Mouse (Mus musculus) c-Kit-positive CD71-positive TER-119-negative erythroid progenitor cells, embryonic 14.5 days (primary cell): ENCODE measurements around the gene Gm49358.

ENCODE experiments used
- DNase-seq: peaks from one replicate; pipeline ENCODE4 v3.0.0-alpha.2; 2013; ENCODE audit warnings: low read depth

Gene Gm49358

GRCm38 (mm10) chr10:86778398-86779116 lies 14.8 kb downstream of the Gm49358 start, which contains the start of gene Nt5dc3:
Nt5dc3 (plus strand) TSS chr10:86779005.
- peak; percentile 86 for DNase-seq

GRCm38 (mm10) chr10:86779117-86779755 lies 15.5 kb downstream of the Gm49358 start:
- DNase-seq, result peak; percentile 11

DNA sequence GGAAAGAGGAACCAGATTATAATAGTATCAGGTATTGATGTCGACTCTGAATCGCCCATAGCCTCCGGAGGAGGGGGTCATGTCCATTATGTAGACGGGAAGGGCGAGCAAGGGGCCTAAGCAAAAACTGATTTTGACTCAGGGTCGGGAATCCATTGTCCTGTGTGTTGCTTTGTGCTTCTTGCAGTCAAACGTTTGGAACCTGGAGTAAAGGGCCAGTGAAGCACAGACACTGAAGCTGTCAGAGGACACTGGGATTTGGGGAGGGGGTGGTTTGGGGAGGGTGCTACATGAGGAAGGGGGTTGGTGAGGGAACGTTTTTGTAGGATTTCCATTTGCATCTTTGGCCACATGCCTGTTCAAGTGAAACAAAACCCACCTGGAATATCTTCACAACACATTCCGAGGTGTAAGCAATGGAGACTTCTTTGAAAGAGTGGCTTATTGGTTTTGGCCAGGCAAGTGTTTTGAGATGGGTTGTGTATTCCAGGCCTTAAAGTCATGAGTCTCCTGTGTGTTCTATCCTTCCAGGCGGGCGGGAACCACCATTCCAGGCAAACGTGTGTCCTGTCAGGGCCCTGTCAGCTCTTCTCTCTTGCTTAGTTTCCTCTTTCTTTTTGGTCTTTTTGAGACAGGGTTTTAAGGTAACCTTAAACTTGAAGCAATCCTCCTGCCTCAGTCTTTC lies 16.2 kb downstream of the Gm49358 start:
- DNase-seq, result no peak

DNA sequence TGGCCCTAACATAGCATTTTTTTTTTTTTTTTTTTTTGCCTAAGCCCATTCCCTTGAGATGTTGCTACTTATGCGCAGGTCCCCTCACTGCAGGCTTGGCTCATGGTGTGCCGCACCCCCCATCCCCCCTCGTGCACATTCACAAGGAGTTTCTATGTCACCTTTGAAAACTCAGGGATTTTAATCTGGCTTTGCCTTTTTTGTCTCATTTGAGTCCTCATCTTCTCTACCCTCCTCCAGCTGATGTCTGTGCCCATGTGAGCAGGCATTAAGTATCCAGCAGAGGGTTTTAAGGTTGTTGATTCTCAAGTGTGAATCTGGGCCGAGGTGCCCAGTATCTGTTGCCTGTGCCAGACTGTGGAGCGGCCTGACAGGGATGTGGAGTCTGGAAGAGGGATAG lies 17.9 kb downstream of the Gm49358 start:
- DNase-seq, result no peak

- DNase-seq, result no peak
Measured at GRCm38 (mm10) chr10:86782656-86783055, 18.9 kb downstream of the Gm49358 start.

GRCm38 (mm10) chr10:86783561-86783960 lies 19.8 kb downstream of the Gm49358 start:
- DNase-seq, result no peak

DNA sequence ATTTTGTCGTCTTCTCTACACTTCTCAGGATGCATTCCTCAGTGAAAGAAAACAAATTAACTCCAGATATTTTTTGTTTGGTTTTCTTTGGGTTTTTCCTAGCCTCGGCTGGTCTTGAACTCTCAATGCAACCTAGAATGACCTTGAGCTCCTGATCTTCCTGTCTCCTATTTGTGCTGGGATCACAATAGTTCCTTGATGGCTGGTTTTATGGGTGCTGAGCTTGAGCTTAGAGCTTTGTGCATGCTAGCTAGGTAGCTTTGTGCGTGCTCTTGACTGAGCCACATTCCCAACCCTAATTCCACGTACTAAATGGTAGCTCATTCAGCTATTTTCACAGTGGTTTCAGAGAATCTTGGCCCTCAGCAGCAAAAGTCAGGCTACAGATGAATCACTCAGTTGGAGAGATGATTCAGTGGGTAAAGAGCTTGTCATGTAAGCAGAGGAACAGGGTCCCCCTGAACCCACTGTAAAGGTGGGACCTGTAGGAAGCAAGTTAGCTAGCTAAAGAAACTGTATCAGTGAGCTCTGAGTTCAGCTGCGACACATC lies 20.4 kb downstream of the Gm49358 start:
- DNase-seq, result no peak

- no peak for DNase-seq
Measured at GRCm38 (mm10) chr10:86785396-86785795, 21.6 kb downstream of the Gm49358 start.

DNA sequence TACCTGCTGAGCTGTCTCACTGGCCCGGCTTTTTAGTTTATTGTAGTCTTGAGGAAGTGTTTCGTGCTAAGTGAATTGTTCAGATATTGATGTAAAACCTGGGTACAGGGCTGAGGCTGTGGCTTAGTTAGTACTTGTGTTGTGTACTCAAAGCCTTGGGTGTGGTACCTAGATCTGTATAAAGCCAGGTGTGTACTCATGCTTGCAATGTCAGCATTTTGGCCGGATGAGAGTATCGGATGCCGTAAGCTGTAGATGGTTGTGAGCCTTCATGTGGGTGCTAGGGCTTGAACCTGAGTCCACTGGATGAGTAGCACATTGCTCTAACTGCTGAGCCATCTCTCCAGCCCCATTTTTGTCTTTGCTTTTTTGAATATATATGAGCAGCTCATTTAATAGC lies 22.3 kb downstream of the Gm49358 start:
- no peak for DNase-seq

DNA sequence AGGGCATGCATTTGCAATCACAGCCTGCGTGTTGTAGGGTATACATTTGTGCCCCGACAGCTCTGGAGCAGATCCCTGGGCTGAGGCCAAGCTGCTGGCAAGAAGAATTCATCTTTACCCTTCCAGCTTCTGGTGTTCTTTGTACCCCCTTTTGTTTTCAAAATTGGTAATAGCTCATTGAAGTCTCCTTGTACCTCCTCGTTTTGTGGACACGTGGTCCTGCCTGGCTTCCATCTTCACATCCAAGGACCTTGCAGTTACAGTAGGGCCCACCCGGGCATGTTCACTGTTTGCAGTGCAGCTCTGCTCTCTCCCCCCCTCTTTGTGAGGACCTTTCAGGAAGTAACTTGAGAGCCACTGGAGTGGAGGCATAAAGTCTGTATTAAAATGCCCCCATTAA lies 24.4 kb downstream of the Gm49358 start:
- no peak for DNase-seq

GRCm38 (mm10) chr10:86789146-86789672 lies 25.4 kb downstream of the Gm49358 start:
- no peak for DNase-seq

DNA sequence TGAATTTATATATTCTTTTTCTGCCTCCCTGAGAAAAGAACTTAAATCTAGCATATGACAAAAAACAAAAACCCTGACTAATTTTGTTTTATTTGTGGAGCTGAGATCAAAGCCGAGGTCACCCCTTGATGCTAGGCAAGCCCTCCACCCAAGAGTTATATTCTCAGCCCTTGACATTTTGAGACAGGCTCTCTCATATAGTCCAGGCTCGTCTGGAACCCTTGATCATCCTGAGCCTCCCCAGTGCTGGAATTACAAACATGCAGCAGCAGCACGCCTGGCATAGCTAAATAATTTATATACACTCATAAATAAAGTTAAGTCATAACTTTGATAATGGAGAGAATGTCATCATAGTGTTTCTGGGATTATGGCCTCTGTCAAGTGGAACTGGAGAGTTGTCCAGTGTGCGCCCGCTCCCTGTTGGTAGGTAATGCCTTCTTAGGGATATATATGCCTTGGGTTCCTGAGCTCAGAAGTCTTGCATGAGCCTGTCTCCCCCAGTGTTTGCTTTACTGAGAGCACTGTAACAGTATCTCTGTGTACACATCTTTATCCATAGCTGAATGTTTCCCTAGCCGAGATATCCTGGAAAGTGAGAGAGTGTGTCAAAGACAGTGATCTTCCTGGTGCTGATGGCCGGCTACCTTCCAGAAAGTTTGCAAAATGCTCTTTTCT lies 27.9 kb downstream of the Gm49358 start:
- DNase-seq, result no peak

DNA sequence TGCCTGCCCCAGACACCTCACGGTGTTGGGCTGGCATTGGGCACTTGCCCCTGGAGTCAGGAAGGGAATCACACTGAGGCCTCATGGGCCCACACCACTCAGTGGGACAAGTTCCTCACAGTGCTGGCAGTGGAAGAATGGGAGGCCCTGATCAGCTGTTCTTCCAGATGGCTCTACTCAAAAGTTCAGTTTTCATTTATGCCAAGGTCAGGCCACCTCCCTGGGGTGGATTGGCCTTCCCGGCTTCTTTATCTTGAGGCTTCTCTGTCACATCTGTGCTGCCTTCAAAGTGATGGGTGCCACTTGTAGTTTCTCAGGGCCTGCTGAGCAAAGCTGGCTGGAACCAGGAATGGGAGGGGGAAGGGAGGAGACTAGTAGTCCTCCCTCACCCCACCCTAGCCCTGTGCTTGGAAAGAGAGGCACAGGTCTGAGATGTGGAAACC lies 29.8 kb downstream of the Gm49358 start:
- DNase-seq, result no peak

DNA sequence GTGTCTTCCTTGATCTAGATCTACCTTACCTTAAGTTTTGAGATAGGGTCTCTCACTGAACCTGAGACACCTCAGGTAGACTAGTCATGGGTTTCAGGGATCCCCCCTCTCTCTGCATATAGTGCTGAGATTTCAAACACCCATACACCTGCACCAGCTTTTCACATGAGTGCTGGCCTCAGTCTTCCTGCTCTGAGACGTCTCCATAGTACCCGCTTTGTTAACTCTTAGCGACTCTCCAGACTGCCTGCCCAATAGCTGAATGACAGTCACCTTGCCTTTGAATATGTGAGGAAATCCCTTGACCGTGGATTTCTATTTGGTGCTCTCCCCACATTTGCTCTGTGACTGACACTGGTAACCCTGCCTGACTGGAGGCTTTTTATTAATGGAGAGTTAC lies 30.4 kb downstream of the Gm49358 start:
- DNase-seq, result no peak

- no peak for DNase-seq
Measured at GRCm38 (mm10) chr10:86794794-86795535, 31.2 kb downstream of the Gm49358 start.

GRCm38 (mm10) chr10:86796073-86796741 lies 32.4 kb downstream of the Gm49358 start:
- no peak for DNase-seq

- no peak for DNase-seq
Measured at GRCm38 (mm10) chr10:86807362-86807761, 43.6 kb downstream of the Gm49358 start.

DNA sequence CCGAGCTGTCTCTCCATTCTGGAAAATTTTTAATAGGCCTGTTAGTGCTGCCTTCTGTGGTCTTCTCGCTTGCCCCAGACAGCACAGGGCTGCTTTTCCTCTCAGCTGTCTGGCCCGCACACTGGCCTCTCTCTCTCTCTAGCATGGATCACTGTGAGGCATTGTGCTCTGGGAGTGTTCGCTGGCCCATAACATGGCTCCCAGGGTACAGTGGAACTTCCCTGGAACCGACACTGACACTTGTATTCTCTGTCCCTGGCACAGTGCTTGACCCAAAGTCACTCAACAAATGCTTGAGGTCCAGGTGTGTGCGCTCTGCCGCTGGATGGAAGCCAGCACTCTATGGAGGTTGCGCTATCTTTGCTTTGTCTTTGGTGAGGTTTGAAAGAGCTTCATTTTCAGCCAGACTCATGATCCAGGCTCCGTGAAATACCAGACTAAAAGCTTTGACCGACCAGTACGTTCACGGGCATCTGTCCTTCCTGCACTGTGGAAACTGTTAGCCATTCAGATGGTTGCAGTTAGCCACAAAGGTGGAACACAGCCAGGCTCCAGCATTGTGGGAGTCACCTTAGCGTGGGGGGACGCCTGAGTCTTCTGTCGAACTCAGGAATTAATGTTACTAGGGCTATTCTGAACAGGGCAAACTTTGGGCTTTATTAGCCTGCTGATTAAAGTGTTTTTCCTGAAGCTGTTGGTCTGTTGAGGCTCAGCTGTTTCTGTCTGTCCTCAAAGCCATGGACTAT lies 44.4 kb downstream of the Gm49358 start:
- no peak for DNase-seq

- DNase-seq, result no peak
Measured at GRCm38 (mm10) chr10:86810000-86810399, 46.2 kb downstream of the Gm49358 start.

DNA sequence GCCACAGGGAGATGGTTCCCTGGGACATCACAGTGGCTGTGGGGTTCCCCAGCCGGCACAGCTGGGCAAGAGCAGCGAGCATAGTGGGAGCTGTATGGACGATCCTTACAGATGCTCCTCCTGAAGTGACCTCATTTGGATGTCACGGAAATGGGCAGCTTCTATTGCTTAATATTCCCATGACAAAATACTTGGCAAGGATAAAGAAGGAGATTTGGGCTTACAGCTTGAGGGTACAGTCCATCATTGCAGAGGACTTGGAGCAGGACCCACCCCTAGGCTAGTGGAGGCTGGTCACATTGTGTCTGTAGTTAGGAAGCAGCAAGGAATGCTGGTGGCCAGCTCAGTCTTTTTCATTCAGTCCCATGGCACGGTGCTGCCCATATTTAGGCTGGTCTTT lies 46.8 kb downstream of the Gm49358 start:
- no peak for DNase-seq
